Mouse (Mus musculus): Measurements from ENCODE around the gene Xylb. TPM values are rescaled to one million over a fixed set of nuclear protein-coding genes. Genes with fewer than 3 reads are reported as not detected.
A peak's percentile ranks its signal among the peaks of the same experiment; 100 is the strongest.

Gene Xylb
- polyA plus RNA-seq, 2 experiments: 5.2 to 8.9 TPM

DNA sequence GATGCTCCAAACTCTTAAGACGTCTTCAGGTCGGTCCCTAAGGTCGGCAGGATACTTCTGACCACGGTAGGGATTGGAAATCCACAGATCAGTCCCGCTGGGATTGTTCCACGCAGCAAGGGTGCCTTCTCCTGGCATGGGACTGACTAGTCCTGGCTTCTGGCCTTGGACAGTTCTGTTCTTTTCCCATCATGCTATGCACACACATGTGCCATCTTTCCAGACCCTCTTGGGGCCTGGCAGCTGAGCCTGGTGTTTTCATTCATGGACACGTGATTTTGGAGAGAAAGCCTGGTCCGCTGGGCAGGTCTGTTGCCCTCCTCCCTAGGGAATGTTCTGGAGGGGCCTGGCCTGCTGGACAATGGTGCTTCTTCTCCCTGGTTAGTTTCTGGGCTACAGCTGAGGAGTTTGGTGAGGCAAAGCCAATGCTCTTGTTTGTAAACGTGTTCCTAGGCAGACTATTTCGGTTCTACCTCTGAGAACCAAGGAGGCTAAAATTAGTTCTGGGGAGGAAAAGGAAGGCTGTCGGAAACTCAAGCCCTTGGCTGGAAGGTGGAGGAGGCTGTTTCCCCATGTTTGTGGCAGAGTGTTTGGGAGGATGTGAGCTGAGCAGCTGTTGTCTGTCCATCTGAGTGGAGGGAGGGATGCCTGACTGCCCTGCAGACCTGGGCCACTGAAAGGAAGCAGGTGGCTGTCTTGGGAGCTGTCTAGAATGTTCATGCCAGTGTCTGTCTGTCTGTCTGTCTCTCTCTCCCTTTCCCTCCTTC lies 51.9 kb downstream of the Xylb start:
- H3K4me1 ChIP-seq (ENCODE audit: control insufficient read depth, insufficient read depth, low read length): peaks cover 7% of the 10 kb centered on the region
- H3K27ac ChIP-seq (replicated peaks; ENCODE audit: low read depth, low read length): peak overlapping the region; percentile 20; the same call in 1 of the 2 replicates
- H3K4me2 ChIP-seq (replicated peaks; ENCODE audit: low read depth, low read length, severe bottlenecking): no peak overlapping the region
- peaks cover 20% of the 10 kb centered on the region; the same call in 1 of the 2 replicates for H3K9me3 ChIP-seq (ENCODE audit: control insufficient read depth, low read length)
- ATAC-seq (ENCODE audit: low FRiP score, low read depth) (peak; percentile 75), DNase-seq (ENCODE audit: low spot score) (no peak)
- no peak overlapping the region for H3K9ac ChIP-seq (ENCODE audit: low read depth, low read length, severe bottlenecking)
- 79% methylated on average over 11 of the region's 11 CpGs for WGBS
- no peak for TF ChIP-seq POLR2A (IDR thresholded peaks at IDR 0.05; ENCODE audit: borderline replicate concordance, extremely low read depth, insufficient read depth, insufficient read length)
- H3K36me3 ChIP-seq (ENCODE audit: control insufficient read depth, insufficient read depth, low read length): no peaks in the 10 kb centered on the region
- H3K4me3 ChIP-seq (replicated peaks; ENCODE audit: low read length): no peak overlapping the region
- H3K27me3 ChIP-seq (ENCODE audit: control insufficient read depth, insufficient read depth, low read length): no peaks in the 10 kb centered on the region

DNA sequence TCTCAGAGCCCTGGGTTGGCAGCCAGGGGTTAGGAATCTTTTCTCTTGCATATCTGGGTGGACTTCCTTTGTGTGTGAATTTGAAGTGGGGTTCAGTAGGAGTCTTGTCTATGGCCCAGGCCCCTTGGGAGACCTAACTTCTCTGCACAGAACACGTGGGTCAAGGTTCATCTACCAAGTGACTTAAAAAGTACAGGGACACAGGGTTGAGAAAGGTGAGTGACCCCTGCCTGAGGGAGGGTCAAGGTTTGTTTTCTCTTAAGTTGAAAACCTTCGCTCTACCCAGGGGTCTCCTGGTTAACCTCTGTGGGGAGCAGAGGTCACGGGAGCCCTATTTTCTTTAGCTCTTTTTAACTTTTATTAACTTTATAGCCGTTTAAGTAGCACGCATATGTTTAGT lies 52.7 kb downstream of the Xylb start:
- ATAC-seq (ENCODE audit: low FRiP score, low read depth): no peak

DNA sequence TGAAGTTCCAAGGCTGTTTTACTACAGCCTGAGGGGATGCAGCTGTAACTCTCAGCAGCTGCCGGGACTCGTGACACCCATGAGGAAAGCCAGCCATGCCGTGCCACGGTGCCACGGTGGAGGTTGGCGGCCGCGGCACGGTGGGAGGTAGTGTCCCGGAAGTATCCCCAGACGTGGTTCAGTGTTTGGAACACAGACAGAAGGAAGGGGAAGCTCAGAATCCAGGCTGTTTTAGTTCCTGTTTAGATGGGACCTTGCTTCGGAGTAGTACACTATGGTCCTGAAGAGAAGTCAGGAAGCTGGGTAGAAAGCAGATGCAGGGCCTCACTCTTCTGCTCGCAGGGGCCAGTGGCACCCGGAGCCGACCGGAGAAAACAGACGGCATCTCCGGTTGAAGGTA lies 60.8 kb downstream of the Xylb start:
- peaks cover 29% of the 10 kb centered on the region for H3K4me1 ChIP-seq (ENCODE audit: control insufficient read depth, insufficient read depth, low read length)
- H3K9ac ChIP-seq (ENCODE audit: low read depth, low read length, severe bottlenecking): 0 out of 2 replicates have a peak overlapping the region, but pooled peaks have one; percentile 12
- WGBS: 48% methylated on average over 18 of the region's 18 CpGs
- H3K27ac ChIP-seq (replicated peaks; ENCODE audit: low read depth, low read length): peak overlapping the region; percentile 46
- ATAC-seq (ENCODE audit: low FRiP score, low read depth) (no peak), DNase-seq (ENCODE audit: low spot score) (no peak)
- H3K4me2 ChIP-seq (replicated peaks; ENCODE audit: low read depth, low read length, severe bottlenecking): peak overlapping the region; percentile 25
- TF ChIP-seq POLR2A (IDR thresholded peaks at IDR 0.05; ENCODE audit: borderline replicate concordance, extremely low read depth, insufficient read depth, insufficient read length): no peak
- no peaks in the 10 kb centered on the region for H3K27me3 ChIP-seq (ENCODE audit: control insufficient read depth, insufficient read depth, low read length)
- no peak overlapping the region for H3K4me3 ChIP-seq (replicated peaks; ENCODE audit: low read length)
- peaks cover 2% of the 10 kb centered on the region; the same call in 1 of the 2 replicates for H3K9me3 ChIP-seq (ENCODE audit: control insufficient read depth, low read length)
- H3K36me3 ChIP-seq (ENCODE audit: control insufficient read depth, insufficient read depth, low read length): no peaks in the 10 kb centered on the region

More for the DNA sequence above, 52.7 kb downstream of the Xylb start:
- Histone ChIP-seq H3K27me3 (ENCODE audit: control insufficient read depth, insufficient read depth, low read length) (no peaks in the 10 kb centered on the region), H3K36me3 (ENCODE audit: control insufficient read depth, insufficient read depth, low read length) (no peaks in the 10 kb centered on the region), H3K9ac (ENCODE audit: low read depth, low read length, severe bottlenecking) (no peak overlapping the region), H3K4me3 (replicated peaks; ENCODE audit: low read length) (no peak overlapping the region), H3K4me1 (ENCODE audit: control insufficient read depth, insufficient read depth, low read length) (peaks cover 5% of the 10 kb centered on the region), H3K27ac (replicated peaks; ENCODE audit: low read depth, low read length) (no peak overlapping the region), H3K9me3 (ENCODE audit: control insufficient read depth, low read length) (peaks cover 20% of the 10 kb centered on the region; the same call in 1 of the 2 replicates), H3K4me2 (replicated peaks; ENCODE audit: low read depth, low read length, severe bottlenecking) (no peak overlapping the region)
- no peak for DNase-seq (ENCODE audit: low spot score)
- WGBS: 74% methylated on average over 5 of the region's 5 CpGs
- no peak for TF ChIP-seq POLR2A (IDR thresholded peaks at IDR 0.05; ENCODE audit: borderline replicate concordance, extremely low read depth, insufficient read depth, insufficient read length)

DNA sequence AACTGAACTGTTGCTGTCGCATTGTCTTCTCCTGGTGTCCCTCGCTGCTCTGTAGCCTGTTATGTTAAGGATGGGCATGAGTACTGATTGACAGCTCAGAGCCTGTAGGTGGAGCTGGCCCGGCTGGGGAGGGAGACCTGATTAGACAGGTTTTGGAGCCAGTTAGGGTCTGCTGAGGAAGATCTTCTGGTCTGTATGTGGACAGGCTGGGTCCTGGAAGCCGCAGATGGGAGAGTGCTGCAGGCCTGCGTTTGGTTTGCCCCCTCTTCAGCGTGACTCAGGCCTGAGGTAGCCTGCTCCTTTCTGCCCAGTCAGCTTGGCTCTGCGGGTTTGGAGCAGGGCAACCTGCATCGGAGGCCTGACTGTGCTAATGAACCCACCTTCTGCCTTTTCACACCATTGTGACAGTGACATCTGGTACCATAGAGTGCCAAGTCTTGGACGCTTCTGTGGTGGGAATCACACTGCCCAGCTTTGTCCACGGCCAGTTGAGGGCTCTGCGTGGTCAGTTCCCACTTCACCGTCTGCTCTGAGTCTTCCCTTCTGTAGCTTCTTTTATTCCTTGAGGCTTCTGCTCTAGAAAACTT lies 62.8 kb downstream of the Xylb start:
- Histone ChIP-seq H3K36me3 (ENCODE audit: control insufficient read depth, insufficient read depth, low read length) (no peaks in the 10 kb centered on the region), H3K4me1 (ENCODE audit: control insufficient read depth, insufficient read depth, low read length) (peaks cover 36% of the 10 kb centered on the region)
- DNase-seq (ENCODE audit: low spot score): no peak

DNA sequence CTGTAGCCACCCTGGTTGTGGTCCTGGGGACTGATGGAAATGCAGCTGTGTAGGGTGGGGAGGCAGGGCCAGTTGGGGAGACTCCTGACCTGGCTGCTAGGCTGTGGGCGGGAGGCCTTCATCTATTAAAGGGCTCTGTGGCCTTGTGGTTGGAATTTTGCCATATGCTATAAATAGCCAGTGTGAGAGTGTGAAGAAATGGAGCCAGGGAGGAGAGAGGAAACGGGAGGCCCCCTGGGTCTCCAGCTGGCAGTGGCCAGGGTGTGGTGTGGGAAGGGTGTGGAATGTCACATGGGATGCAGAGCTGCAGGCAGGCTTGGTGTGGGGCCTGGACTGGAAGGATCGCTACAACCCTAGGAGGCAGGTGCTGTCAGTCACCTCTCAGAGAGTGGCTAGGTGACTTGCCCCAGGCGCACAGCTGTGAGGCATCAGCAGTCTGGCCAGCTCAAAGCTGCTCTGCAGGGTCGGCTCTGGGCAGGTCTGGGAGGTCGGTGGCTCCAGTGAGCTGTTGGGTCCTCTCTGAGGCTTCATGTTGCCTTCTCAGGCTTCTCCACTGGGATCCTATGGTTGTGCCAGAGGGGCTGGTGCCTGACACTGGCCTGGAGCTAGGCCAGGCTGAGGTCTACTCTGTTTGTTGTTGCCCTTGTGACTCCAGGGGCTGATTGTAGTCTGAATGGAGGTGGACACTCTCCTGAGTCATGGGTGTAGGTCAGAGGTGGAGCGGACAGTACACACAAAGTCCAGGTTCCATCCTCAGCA lies 68.2 kb downstream of the Xylb start:
- 27% methylated on average over 5 of the region's 7 CpGs for WGBS
- no peak for TF ChIP-seq POLR2A (IDR thresholded peaks at IDR 0.05; ENCODE audit: borderline replicate concordance, extremely low read depth, insufficient read depth, insufficient read length)
- H3K9me3 ChIP-seq (ENCODE audit: control insufficient read depth, low read length): no peaks in the 10 kb centered on the region
- 0 out of 2 replicates have a peak overlapping the region, but pooled peaks have one; percentile 15 for H3K4me2 ChIP-seq (replicated peaks; ENCODE audit: low read depth, low read length, severe bottlenecking)
- H3K36me3 ChIP-seq (ENCODE audit: control insufficient read depth, insufficient read depth, low read length): peaks cover 25% of the 10 kb centered on the region
- H3K27ac ChIP-seq (replicated peaks; ENCODE audit: low read depth, low read length): 0 out of 2 replicates have a peak overlapping the region, but pooled peaks have one; percentile 38
- DNase-seq (ENCODE audit: low spot score) (peak; percentile 78), ATAC-seq (ENCODE audit: low FRiP score, low read depth) (peak; percentile 87)
- no peak overlapping the region for H3K4me3 ChIP-seq (replicated peaks; ENCODE audit: low read length)
- peaks cover 37% of the 10 kb centered on the region for H3K4me1 ChIP-seq (ENCODE audit: control insufficient read depth, insufficient read depth, low read length)
- no peaks in the 10 kb centered on the region for H3K27me3 ChIP-seq (ENCODE audit: control insufficient read depth, insufficient read depth, low read length)
- H3K9ac ChIP-seq (ENCODE audit: low read depth, low read length, severe bottlenecking): 0 out of 2 replicates have a peak overlapping the region, but pooled peaks have one; percentile 12

More for the DNA sequence above, 62.8 kb downstream of the Xylb start:
- no peak for ATAC-seq (ENCODE audit: low FRiP score, low read depth)
- Histone ChIP-seq H3K9me3 (ENCODE audit: control insufficient read depth, low read length) (no peaks in the 10 kb centered on the region), H3K4me2 (replicated peaks; ENCODE audit: low read depth, low read length, severe bottlenecking) (no peak overlapping the region), H3K27ac (replicated peaks; ENCODE audit: low read depth, low read length) (no peak overlapping the region), H3K27me3 (ENCODE audit: control insufficient read depth, insufficient read depth, low read length) (no peaks in the 10 kb centered on the region), H3K4me3 (replicated peaks; ENCODE audit: low read length) (no peak overlapping the region), H3K9ac (ENCODE audit: low read depth, low read length, severe bottlenecking) (no peak overlapping the region)
- TF ChIP-seq POLR2A (IDR thresholded peaks at IDR 0.05; ENCODE audit: borderline replicate concordance, extremely low read depth, insufficient read depth, insufficient read length): no peak
- 79% methylated on average over 12 of the region's 12 CpGs for WGBS

All from limb, embryonic 14.5 days (tissue).